Mouse (Mus musculus) hindbrain, embryonic 14.5 days (tissue): Measurements from ENCODE around the gene Anapc11. TPM values are rescaled to one million over a fixed set of nuclear protein-coding genes. Genes with fewer than 3 reads are reported as not detected.

Experiments used
- ATAC-seq: fragments of 200-750 bp; cut with Nextera tagmentation; 2 replicates; pipeline ENCODE4 v1.8.0; 2017; ENCODE audit warnings: moderate number of reproducible peaks, mild to moderate bottlenecking, moderate TSS enrichment, moderate library complexity; ENCODE audit not compliant: low FRiP score
- DNase-seq: peaks from one replicate; pipeline ENCODE4 v3.0.0-alpha.2; 2015; ENCODE audit warnings: low spot score
- H3K27ac ChIP-seq: fragments of 300-500 bp; sonication (generic); 2 replicates; pipeline ENCODE4 v1.5.1; 2014; ENCODE audit warnings: mild to moderate bottlenecking, moderate library complexity
- H3K27me3 ChIP-seq: fragments of 300-500 bp; sonication (generic); 2 replicates; pipeline ENCODE4 v1.6.1; 2014; ENCODE audit warnings: mild to moderate bottlenecking, low read length, mixed read lengths; ENCODE audit not compliant: control insufficient read depth, insufficient read depth
- H3K36me3 ChIP-seq: fragments of 300-500 bp; sonication (generic); replicated peaks from 2 replicates; pipeline ENCODE4 v1.6.1; 2014; ENCODE audit not compliant: control insufficient read depth, insufficient read depth
- H3K4me1 ChIP-seq: fragments of 300-500 bp; sonication (generic); replicated peaks from 2 replicates; pipeline ENCODE4 v1.6.1; 2014; ENCODE audit warnings: antibody characterized with exemption, low read length, mixed read lengths; ENCODE audit not compliant: control insufficient read depth, insufficient read depth
- H3K4me2 ChIP-seq: fragments of 300-500 bp; sonication (generic); replicated peaks from 2 replicates; pipeline ENCODE4 v1.6.1; 2014; ENCODE audit warnings: mild to moderate bottlenecking, moderate library complexity
- H3K4me3 ChIP-seq: fragments of 300-500 bp; sonication (generic); replicated peaks from 2 replicates; pipeline ENCODE4 v1.5.1; 2014; ENCODE audit warnings: mild to moderate bottlenecking, low read length
- H3K9ac ChIP-seq: fragments of 300-500 bp; sonication (generic); 2 replicates; pipeline ENCODE4 v1.6.1; 2014
- H3K9me3 ChIP-seq: fragments of 300-500 bp; sonication (generic); 2 replicates; pipeline ENCODE4 v1.6.1; 2016; ENCODE audit warnings: low read length; ENCODE audit not compliant: control insufficient read depth
- WGBS: fragments of 180-500 bp; shearing (Covaris S2); extraction: QIAGEN DNeasy Blood & Tissue Kit; methylation state at CpG from one replicate; pipeline ENCODE4 v1.1.7; 2014; 5-methylcytosine and 5-hydroxymethylcytosine counted together
- polyA plus RNA-seq: library from polyadenylated mRNA; unstranded; fragments of >200 nt; fragmentation: Nextera tagmentation; extraction: Ambion mirVana; gene quantifications from 2 replicates; pipeline ENCODE4 v1.2.1, GENCODE M21; 2014

The Anapc11 gene
- polyA plus RNA-seq, 1 experiment from 2014 or later, result 229 TPM

DNA sequence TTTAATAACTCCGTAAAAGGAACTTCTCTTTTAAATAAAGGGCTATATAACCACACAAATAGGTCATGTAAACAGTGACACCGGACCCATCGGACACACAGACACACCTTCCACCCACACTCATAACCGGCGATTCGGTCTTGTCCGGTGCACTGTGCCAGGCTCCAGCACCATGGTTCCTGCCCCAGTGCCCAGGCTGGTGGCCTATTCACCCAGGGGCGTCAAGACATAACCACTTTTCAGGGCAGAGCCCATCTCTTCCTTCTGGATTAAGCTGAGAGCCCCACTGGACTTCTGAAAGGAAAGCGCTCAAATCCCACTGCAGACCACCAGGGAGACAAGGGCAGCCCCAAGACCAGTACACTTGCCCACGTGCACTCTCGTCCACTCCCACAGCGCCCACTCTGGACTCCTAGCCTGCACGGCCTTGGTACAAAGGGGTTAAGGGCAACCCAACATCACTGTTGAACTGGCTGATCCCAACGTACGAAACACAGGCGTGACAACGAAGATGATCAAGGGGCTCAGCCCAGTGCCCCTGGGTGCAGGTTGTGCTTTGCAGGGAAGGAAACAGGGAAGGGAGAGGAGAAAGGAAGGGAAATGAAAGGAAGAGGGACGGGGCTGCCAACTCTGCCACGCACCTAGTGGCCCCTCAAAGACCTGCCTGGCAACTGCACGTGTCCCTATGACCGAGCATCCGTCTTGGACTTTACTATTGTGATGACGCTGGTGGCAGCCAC, 30.6 kb downstream of the Anapc11 start:
- Histone ChIP-seq H3K27me3 (no peaks in the 10 kb centered on the region), H3K9ac (no peak overlapping the region), H3K4me2 (no peak overlapping the region), H3K4me1 (peaks cover 47% of the 10 kb centered on the region), H3K9me3 (no peaks in the 10 kb centered on the region), H3K36me3 (peaks cover 27% of the 10 kb centered on the region), H3K27ac (no peak overlapping the region), H3K4me3 (no peak overlapping the region)
- no peak for DNase-seq
- no peak for ATAC-seq
- 93% methylated on average over 23 of the region's 23 CpGs for WGBS

DNA sequence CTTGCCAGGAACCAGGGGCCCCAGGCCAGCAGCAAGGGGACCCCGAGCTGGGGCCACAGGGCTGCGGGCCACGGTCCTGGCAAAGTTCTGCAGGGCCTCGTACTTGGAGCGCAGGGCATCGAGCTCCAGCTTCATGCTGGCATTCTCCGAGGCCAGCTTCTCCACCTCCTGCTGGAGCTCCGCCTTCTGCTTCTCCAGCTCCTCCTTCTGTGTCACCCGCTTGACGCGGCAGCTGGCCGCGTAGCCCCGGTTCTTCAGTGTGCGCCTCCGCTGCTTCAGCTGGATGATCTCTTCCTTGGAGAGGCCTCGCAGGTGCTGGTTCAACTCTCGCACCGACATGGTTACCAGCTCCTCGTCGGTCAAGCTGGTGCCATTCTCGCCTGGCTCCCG, 31.1 kb downstream of the Anapc11 start:
- DNase-seq, result no peak
- no peak for ATAC-seq
- Histone ChIP-seq H3K36me3 (peaks cover 27% of the 10 kb centered on the region), H3K4me1 (peaks cover 41% of the 10 kb centered on the region), H3K4me3 (no peak overlapping the region), H3K9ac (no peak overlapping the region), H3K4me2 (no peak overlapping the region), H3K27ac (no peak overlapping the region), H3K27me3 (no peaks in the 10 kb centered on the region), H3K9me3 (no peaks in the 10 kb centered on the region)
- 75% methylated on average over 23 of the region's 23 CpGs for WGBS

DNA sequence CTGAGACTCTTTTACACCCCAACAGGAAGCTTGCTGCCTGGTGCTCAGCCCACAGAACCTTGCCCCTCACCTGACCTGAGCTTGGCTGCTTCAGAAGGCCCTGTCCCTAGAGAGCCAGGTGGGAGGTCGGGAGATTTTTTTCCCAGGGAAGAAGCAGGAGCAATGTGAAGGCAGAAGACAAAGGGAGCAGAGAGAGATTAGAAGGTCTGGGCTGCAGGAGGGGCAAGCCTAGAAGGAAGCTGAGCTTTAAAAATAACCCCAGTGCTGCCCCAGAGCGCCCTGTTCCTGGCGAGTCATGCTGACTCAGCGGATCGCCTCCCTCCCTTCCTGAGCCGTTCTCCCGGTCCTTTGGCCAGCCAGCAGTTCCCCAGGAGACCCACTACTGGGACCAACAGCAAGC, 31.7 kb downstream of the Anapc11 start:
- H3K27me3 ChIP-seq, result no peaks in the 10 kb centered on the region
- ATAC-seq (no peak), DNase-seq (no peak)
- H3K4me1 ChIP-seq, result peaks cover 40% of the 10 kb centered on the region
- no peak overlapping the region for H3K4me3 ChIP-seq
- peak overlapping the region; percentile 36; the same call in 1 of the 2 replicates for H3K9ac ChIP-seq
- peaks cover 27% of the 10 kb centered on the region for H3K36me3 ChIP-seq
- WGBS, result 36% methylated on average over 7 of the region's 7 CpGs
- H3K27ac ChIP-seq, result peak overlapping the region; percentile 51
- H3K9me3 ChIP-seq, result no peaks in the 10 kb centered on the region
- peak overlapping the region; percentile 35; the same call in 1 of the 2 replicates for H3K4me2 ChIP-seq

GRCm38 (mm10) chr11:120630401-120630871, 32.2 kb downstream of the Anapc11 start:
- Histone ChIP-seq H3K36me3 (peaks cover 27% of the 10 kb centered on the region), H3K9ac (peak overlapping the region; percentile 36; the same call in 1 of the 2 replicates), H3K4me3 (no peak overlapping the region), H3K27me3 (no peaks in the 10 kb centered on the region), H3K4me1 (peaks cover 35% of the 10 kb centered on the region), H3K4me2 (peak overlapping the region; percentile 35), H3K9me3 (no peaks in the 10 kb centered on the region), H3K27ac (peak overlapping the region; percentile 51)
- ATAC-seq (no peak), DNase-seq (no peak)
- 37% methylated on average over 5 of the region's 5 CpGs for WGBS

DNA sequence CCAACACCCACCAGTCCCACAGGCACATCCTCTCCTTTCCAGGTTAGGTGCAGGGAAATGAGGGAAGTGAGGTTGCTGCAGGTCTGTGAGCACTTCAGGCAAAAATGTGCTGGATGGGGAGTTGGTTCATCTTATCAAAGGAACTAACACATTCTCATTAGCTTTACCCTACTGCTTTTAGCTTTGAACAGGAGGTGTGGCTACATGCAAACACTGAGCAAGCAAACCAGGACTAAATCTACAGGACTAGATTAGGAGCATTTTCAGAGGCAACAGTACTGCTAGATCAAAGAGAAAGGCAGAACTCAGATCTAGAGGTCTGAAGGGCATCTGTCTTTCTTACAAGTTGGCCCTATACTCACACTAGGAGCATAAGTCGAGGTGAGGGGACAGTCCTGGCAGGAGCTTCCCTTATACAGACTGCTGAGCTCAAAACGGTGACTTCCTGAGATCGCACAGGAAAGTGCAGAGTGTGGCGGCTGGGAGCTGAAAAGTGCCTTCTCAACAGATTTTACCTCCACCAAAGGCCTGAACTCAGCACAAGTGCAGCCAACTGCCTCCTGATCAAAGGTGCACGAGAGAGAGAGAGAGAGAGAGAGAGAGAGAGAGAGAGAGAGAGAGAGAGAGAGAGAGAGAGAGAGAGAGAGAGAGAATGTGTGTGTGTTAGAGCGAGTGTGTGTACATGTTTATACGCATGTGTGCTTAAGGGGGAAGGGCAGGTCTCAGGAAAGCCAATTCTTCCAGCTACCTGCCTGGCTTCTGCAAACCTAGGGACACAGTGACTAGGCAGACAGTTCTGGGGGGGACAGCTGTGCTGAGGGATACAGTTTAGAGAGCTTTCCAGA, 32.9 kb downstream of the Anapc11 start:
- H3K27ac ChIP-seq, result 0 out of 2 replicates have a peak overlapping the region, but pooled peaks have one; percentile 32
- peak overlapping the region; percentile 90 for H3K9ac ChIP-seq
- H3K4me2 ChIP-seq, result peak overlapping the region; percentile 94; the same call in 1 of the 2 replicates
- WGBS, result 39% methylated on average over 7 of the region's 7 CpGs
- H3K9me3 ChIP-seq, result no peaks in the 10 kb centered on the region
- H3K4me1 ChIP-seq, result peaks cover 33% of the 10 kb centered on the region
- ATAC-seq (no peak), DNase-seq (no peak)
- H3K36me3 ChIP-seq, result peaks cover 27% of the 10 kb centered on the region
- H3K4me3 ChIP-seq, result peak overlapping the region; percentile 89; the same call in 1 of the 2 replicates
- no peaks in the 10 kb centered on the region for H3K27me3 ChIP-seq

DNA sequence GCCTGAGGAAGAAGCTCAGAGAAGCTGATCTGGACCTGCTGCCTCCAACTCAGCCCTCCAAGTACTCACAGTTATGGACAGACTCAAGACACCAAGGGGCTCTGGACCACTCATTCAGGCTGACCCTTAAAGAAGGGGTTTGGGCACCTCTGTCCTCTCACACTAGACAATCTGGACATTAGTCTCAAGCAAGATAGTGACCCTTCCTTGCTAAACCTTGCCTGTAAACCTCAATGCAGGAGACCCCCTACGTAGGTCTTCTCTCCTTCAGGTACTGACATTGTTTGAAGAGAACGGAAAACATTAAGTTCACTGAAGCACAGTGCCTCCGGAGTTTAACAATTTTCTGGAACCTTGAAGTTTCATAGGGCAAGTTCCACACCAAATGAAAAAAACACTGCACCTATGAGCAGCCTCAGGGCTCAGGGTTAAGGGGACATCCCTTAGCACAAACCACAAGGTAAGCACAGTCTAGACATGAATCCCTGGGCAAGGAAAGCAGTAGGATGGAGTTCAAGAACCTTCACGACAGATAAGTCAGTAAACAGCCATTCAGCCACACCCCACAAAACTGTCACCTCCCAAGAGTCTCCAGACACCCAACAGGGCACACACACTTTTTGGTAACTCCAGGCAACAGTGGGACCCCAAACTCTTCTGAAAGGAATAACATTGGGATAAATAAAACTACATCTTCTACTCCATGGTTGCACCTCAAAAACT, 33.7 kb downstream of the Anapc11 start:
- peaks cover 21% of the 10 kb centered on the region for H3K36me3 ChIP-seq
- 74% methylated on average over 4 of the region's 4 CpGs for WGBS
- ATAC-seq (no peak), DNase-seq (no peak)
- peak overlapping the region; percentile 89 for H3K4me3 ChIP-seq
- peak overlapping the region; percentile 94 for H3K4me2 ChIP-seq
- H3K9ac ChIP-seq, result peak overlapping the region; percentile 90
- peaks cover 33% of the 10 kb centered on the region for H3K4me1 ChIP-seq
- H3K9me3 ChIP-seq, result no peaks in the 10 kb centered on the region
- H3K27me3 ChIP-seq, result no peaks in the 10 kb centered on the region
- peak overlapping the region; percentile 89; the same call in 1 of the 2 replicates for H3K27ac ChIP-seq

DNA sequence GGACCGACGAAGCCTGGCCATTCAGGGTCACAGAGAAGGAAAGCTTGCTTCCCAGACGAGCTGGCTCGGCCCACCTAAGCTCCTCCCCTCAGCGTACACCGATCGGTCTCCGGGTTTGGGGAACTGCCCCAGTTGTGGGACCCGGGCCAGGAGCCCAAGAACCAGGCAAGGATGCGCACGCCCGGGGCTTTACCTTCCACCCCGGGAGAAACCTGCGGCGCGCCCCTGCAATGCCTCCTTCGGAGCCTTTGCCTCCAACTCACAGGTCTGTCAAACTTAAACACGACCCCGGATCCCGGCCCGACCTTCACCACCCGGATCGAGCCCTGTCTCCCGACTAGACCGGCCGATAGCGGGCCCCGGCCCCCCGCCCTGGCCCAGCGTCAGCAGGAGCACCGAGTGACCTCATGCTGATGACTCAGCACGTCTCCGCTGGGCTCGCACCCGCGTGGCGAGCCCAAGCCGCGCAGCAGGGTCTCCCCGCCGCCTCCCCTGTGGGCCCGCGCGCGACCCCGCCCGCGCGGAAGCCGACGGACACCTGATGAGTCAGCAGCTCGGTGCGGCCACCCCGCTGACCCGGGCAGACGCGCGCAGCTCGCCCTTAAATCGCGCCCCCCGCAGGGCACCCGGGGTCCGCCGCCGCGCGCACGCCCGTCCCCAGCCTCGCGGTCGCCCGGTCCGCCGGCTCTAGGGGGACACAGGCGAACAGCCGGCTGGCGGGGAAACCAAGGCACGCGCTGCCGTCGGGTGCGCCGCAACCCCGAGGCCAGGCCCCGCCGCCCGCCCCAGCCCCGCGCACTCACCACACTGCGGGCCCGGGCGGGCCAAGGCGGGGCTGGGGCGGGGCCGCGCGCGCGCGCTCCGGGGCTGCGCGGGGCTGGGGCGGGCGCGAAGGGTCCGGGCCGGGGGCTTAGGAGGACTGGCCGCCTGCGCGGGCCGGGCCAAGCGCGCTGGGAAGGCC, 34.6 kb downstream of the Anapc11 start:
- ATAC-seq, result peak; percentile 81

More for the DNA sequence above, 34.6 kb downstream of the Anapc11 start:
- peak overlapping the region; percentile 90 for H3K9ac ChIP-seq
- WGBS, result under 1% methylated on average over 99 of the region's 116 CpGs
- H3K27ac ChIP-seq, result peak overlapping the region; percentile 89
- no peaks in the 10 kb centered on the region for H3K27me3 ChIP-seq
- no peaks in the 10 kb centered on the region for H3K9me3 ChIP-seq
- peaks cover 33% of the 10 kb centered on the region for H3K4me1 ChIP-seq
- peak overlapping the region; percentile 89 for H3K4me3 ChIP-seq
- H3K36me3 ChIP-seq, result peaks cover 12% of the 10 kb centered on the region
- H3K4me2 ChIP-seq, result peak overlapping the region; percentile 94
- DNase-seq, result peak; percentile 48
